Mouse (Mus musculus): ENCODE data around the gene Otc. TPM values are rescaled to one million over a fixed set of nuclear protein-coding genes. Genes with fewer than 3 reads are reported as not detected.

Otc gene
- total and polyA plus RNA-seq, 3 experiments, result 0.12 TPM; not detected in 2

DNA sequence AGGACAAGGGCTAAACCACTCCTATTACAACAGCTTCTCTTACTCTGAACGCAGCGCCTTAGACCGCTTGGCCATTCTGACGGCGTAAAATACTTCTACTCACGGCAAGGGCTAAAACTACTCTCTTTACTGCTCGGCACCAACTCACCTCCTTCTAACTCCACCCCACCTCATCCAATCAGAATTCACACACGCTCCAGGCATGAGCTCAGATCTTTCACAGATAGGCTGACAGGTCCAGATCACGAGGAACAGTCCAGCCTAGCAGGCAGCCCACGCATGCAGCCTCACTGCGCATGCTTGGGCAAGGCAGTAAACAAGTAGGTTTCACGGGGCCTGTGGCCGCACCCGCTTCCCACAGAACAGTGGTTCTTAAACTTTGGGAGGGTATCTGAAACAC lies 45.2 kb downstream of the Otc start:
- no peaks in the 10 kb centered on the region for H3K36me3 ChIP-seq (replicated peaks in 1 of 2; ENCODE audit: control insufficient read depth in 1 of 2, insufficient read depth in 1 of 2, low read length in 1 of 2)
- dilution Hi-C loops (cut with MboI; ENCODE audit: extremely low pct_ligation_motif_present, extremely low pct_unique_long_range_greater_than_20kb, low sequenced_read_pairs), result no loop called here
- H3K4me3 ChIP-seq (replicated peaks in 1 of 3; ENCODE audit: low read depth in 2 of 3, low read length in 2 of 3, poor library complexity in 1 of 3), result no peak overlapping the region
- no peaks in the 10 kb centered on the region for H3K27me3 ChIP-seq (replicated peaks)
- no peaks in the 10 kb centered on the region for H3K79me2 ChIP-seq (replicated peaks; ENCODE audit: control insufficient read depth, extremely low read depth, insufficient read depth, poor library complexity, severe bottlenecking)
- TF ChIP-seq RAD21 (IDR thresholded peaks at IDR 0.05; ENCODE audit: low read depth, low read length) (no peak), ZKSCAN1 (IDR thresholded peaks at IDR 0.05; ENCODE audit: borderline replicate concordance, low read depth, low read length) (no peak), KAT2A (IDR thresholded peaks at IDR 0.05; ENCODE audit: insufficient replicate concordance, low read length) (no peak), SMC3 (IDR thresholded peaks at IDR 0.05; ENCODE audit: low read depth, low read length) (no peak), CHD2 (IDR thresholded peaks at IDR 0.05; ENCODE audit: low read length) (no peak), TCF12 (IDR thresholded peaks at IDR 0.05; ENCODE audit: low read depth, low read length) (no peak), HCFC1 (IDR thresholded peaks at IDR 0.05; ENCODE audit: low read depth, low read length) (no peak), JUN (IDR thresholded peaks at IDR 0.05; ENCODE audit: insufficient read depth, low read depth, low read length) (no peak), EP300 (IDR thresholded peaks at IDR 0.05; ENCODE audit: low read length) (no peak), E2F4 (IDR thresholded peaks at IDR 0.05; ENCODE audit: insufficient replicate concordance, low read depth, low read length) (no peak), MAX (IDR thresholded peaks at IDR 0.05; ENCODE audit: low read length) (no peak), NELFE (IDR thresholded peaks at IDR 0.05; ENCODE audit: low read depth, low read length) (no peak), ELF1 (IDR thresholded peaks at IDR 0.05; ENCODE audit: low read depth, low read length) (no peak), IRF4 (IDR thresholded peaks at IDR 0.05; ENCODE audit: low read depth, low read length) (no peak)
- in situ Hi-C loops (cut with MboI; ENCODE audit: low pct_ligation_motif_present, low pct_unique_long_range_greater_than_20kb, low sequenced_read_pairs), result no loop called here
- no peak for DNase-seq (ENCODE audit: extremely low read depth)
- H3K9ac ChIP-seq (ENCODE audit: insufficient read depth, low read depth), result no peak overlapping the region
- no peaks in the 10 kb centered on the region for H3K9me3 ChIP-seq (replicated peaks; ENCODE audit: low read length)
- no peak overlapping the region for H3K27ac ChIP-seq (ENCODE audit: insufficient read depth, low read depth)
- no peaks in the 10 kb centered on the region for H3K4me1 ChIP-seq (ENCODE audit: control insufficient read depth in 1 of 2, insufficient read depth in 2 of 2)
- no peak overlapping the region for H3K4me2 ChIP-seq (ENCODE audit: insufficient read depth, low read depth, poor library complexity, severe bottlenecking)

DNA sequence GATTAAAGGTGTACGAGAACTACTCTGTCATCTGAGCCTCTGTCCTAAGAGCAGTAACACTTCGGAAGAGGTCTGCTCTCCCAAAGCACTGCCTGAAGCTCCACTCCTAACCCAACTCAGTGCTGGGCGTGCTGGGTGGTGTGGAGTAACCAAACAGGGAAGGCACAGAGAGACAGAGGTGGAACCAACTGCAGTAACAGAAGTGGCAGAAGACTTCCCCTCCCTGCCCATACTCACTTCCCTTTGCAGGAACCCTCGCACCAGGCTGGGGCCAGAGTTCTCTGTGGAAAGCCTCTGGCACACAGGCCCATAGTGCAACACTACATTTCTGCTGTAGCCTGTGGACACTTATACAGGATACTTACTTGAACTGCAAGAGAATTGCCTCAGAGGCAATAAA lies 66.1 kb downstream of the Otc start:
- no peak for DNase-seq (ENCODE audit: extremely low read depth)
- TF ChIP-seq SIN3A (IDR thresholded peaks at IDR 0.05; ENCODE audit: low read length), result no peak
- no peak for TF ChIP-seq CTCF (conservative IDR thresholded peaks at IDR 0.05 in 1 of 2, IDR thresholded peaks at IDR 0.05 in 1 of 2; ENCODE audit: low read depth in 2 of 2, low read length in 2 of 2)
- no peak for TF ChIP-seq ZKSCAN1 (IDR thresholded peaks at IDR 0.05; ENCODE audit: borderline replicate concordance, low read depth, low read length)
- no peak for TF ChIP-seq IRF4 (IDR thresholded peaks at IDR 0.05; ENCODE audit: low read depth, low read length)
- TF ChIP-seq MEF2A (IDR thresholded peaks at IDR 0.05; ENCODE audit: borderline replicate concordance, low read depth, low read length), result no peak
- no peak for TF ChIP-seq HCFC1 (IDR thresholded peaks at IDR 0.05; ENCODE audit: low read depth, low read length)
- TF ChIP-seq UBTF (IDR thresholded peaks at IDR 0.05; ENCODE audit: low read depth, low read length), result no peak
- TF ChIP-seq ZNF384 (IDR thresholded peaks at IDR 0.05; ENCODE audit: low read depth, low read length), result no peak
- TF ChIP-seq RAD21 (IDR thresholded peaks at IDR 0.05; ENCODE audit: low read depth, low read length), result no peak
- no peak for TF ChIP-seq CHD2 (IDR thresholded peaks at IDR 0.05; ENCODE audit: low read length)
- no peak for TF ChIP-seq ETS1 (conservative IDR thresholded peaks at IDR 0.05; ENCODE audit: low read depth, low read length)
- TF ChIP-seq KAT2A (IDR thresholded peaks at IDR 0.05; ENCODE audit: insufficient replicate concordance, low read length), result no peak
- no peak for TF ChIP-seq E2F4 (IDR thresholded peaks at IDR 0.05; ENCODE audit: insufficient replicate concordance, low read depth, low read length)
- no peak for TF ChIP-seq MAX (IDR thresholded peaks at IDR 0.05; ENCODE audit: low read length)
- no peak for TF ChIP-seq BHLHE40 (IDR thresholded peaks at IDR 0.05; ENCODE audit: low read depth, low read length)
- TF ChIP-seq GABPA (IDR thresholded peaks at IDR 0.05; ENCODE audit: insufficient replicate concordance, low read depth, low read length), result no peak
- Histone ChIP-seq H3K79me2 (replicated peaks; ENCODE audit: control insufficient read depth, extremely low read depth, insufficient read depth, poor library complexity, severe bottlenecking) (no peaks in the 10 kb centered on the region), H3K4me2 (ENCODE audit: insufficient read depth, low read depth, poor library complexity, severe bottlenecking) (no peak overlapping the region), H3K9ac (ENCODE audit: insufficient read depth, low read depth) (no peak overlapping the region), H3K4me3 (replicated peaks in 1 of 3; ENCODE audit: low read depth in 2 of 3, low read length in 2 of 3, poor library complexity in 1 of 3) (no peak overlapping the region), H3K27me3 (replicated peaks) (no peaks in the 10 kb centered on the region), H3K9me3 (replicated peaks; ENCODE audit: low read length) (no peaks in the 10 kb centered on the region), H3K27ac (ENCODE audit: insufficient read depth, low read depth) (no peak overlapping the region), H3K36me3 (replicated peaks in 1 of 2; ENCODE audit: control insufficient read depth in 1 of 2, insufficient read depth in 1 of 2, low read length in 1 of 2) (no peaks in the 10 kb centered on the region), H3K4me1 (ENCODE audit: control insufficient read depth in 1 of 2, insufficient read depth in 2 of 2) (no peaks in the 10 kb centered on the region)
- dilution Hi-C loops (cut with MboI; ENCODE audit: extremely low pct_ligation_motif_present, extremely low pct_unique_long_range_greater_than_20kb, low sequenced_read_pairs), result no loop called here
- in situ Hi-C loops (cut with MboI; ENCODE audit: low pct_ligation_motif_present, low pct_unique_long_range_greater_than_20kb, low sequenced_read_pairs), result no loop called here
